26 mouse cellular contexts compared by ENCODE assay signal in the genomic region with DNA sequence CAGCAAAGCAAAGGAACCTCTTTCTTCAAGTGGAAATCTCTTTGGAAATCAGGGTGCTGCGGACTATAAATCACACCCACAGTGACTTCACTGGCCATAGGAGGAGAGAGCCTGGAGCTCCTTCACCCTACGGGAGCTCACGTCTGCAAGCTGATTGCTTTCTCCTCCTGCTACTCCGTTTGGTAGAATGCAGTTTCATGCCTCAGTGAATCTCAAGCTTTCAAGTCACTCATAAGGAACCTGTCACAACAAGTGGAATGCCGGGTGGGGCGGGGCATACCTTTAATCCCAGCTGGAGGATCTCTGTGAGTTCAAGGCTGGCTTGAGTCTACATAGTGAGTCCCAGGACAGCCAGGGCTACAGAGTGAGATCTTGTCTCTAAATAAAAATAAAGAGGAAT. TPM values are rescaled to one million over a fixed set of nuclear protein-coding genes. Genes with fewer than 3 reads are reported as not detected.
DNase-seq lines count a peak whose midpoint lies in the region; ATAC-seq lines count a peak whose summit lies in the region.
"Had no signal": no experiment of that assay in that cellular context is flagged by ENCODE, and none has a peak within 500 bp of the region (broad histone marks: within the 10 kb centered on the region; RNA-seq: fewer than 3 reads in every experiment).

No protein-coding gene starts in this region.

- H3K4me2 ChIP-seq in embryonic facial prominence, embryonic 14.5 days (ENCODE audit: low read depth, low read length), result no peak overlapping the region
- H3K4me2 ChIP-seq in forebrain, embryonic 13.5 days, result no peak overlapping the region
- no peak overlapping the region for H3K4me2 ChIP-seq in liver, embryonic 11.5 days
- H3K4me2 ChIP-seq: embryonic facial prominence, embryonic 15.5 days; forebrain, embryonic 15.5 days; hindbrain, embryonic 13.5 days; midbrain, embryonic 15.5 days; neural tube, embryonic 13.5 days had no signal

- H3K4me1 ChIP-seq in embryonic facial prominence, embryonic 14.5 days (ENCODE audit: control insufficient read depth, insufficient read depth, low read length), result no peaks in the 10 kb centered on the region
- H3K4me1 ChIP-seq in embryonic facial prominence, embryonic 10.5 days, result peaks cover 19% of the 10 kb centered on the region
- H3K4me1 ChIP-seq in forebrain, embryonic 13.5 days, result 0 out of 2 replicates have a peak, but pooled peaks cover 6% of the 10 kb centered on the region
- H3K4me1 ChIP-seq in liver, embryonic 11.5 days (replicated peaks; ENCODE audit: control insufficient read depth, insufficient read depth, low read length), result peaks cover 6% of the 10 kb centered on the region
- H3K4me1 ChIP-seq: embryonic facial prominence, embryonic 15.5 days; forebrain, embryonic 15.5 days had no signal

- H3K9ac ChIP-seq in embryonic facial prominence, embryonic 14.5 days (ENCODE audit: low read depth, low read length), result no peak overlapping the region
- no peak overlapping the region for H3K9ac ChIP-seq in forebrain, embryonic 13.5 days
- H3K9ac ChIP-seq in liver, embryonic 11.5 days (ENCODE audit: low read depth, low read length), result no peak overlapping the region
- H3K9ac ChIP-seq: embryonic facial prominence, embryonic 15.5 days; forebrain, embryonic 15.5 days; hindbrain, embryonic 13.5 days; midbrain, embryonic 15.5 days; neural tube, embryonic 13.5 days had no signal

- peak; percentile 26 for DNase-seq in embryonic facial prominence, embryonic 14.5 days (ENCODE audit: low spot score)
- DNase-seq in embryonic facial prominence, embryonic 10.5 days (ENCODE audit: low spot score), result no peak
- peak; percentile 55 to 66 for DNase-seq in kidney, adult 8-10 months
- DNase-seq in kidney, postnatal 10 days, result peak; percentile 49
- DNase-seq in retina, embryonic 14.5 days (ENCODE audit: low spot score), result peak; percentile 18
- DNase-seq in liver, embryonic 11.5 days (ENCODE audit: low spot score), result no peak
- DNase-seq in heart, adult 8-10 months (ENCODE audit: low spot score), result no peak
- DNase-seq: adrenal gland, adult 2 months; cerebellum, adult 18-20 months; cerebellum, postnatal 36 days; gastrocnemius, postnatal 14 days; heart, adult 18-20 months; heart, postnatal 36 days; lung, adult 2 months; lung, postnatal 14 days; right cerebral cortex, adult 18-20 months; right cerebral cortex, postnatal 4 days; thymus, postnatal 25 days had no signal

- no peak for ATAC-seq in embryonic facial prominence, embryonic 14.5 days (ENCODE audit: low read depth)
- no peak for ATAC-seq in forebrain, embryonic 13.5 days
- ATAC-seq in liver, embryonic 11.5 days (replicated peaks; ENCODE audit: low FRiP score), result no peak
- ATAC-seq: forebrain, embryonic 15.5 days; inflammation-experienced regulatory T-cells, adult 6 months; midbrain, embryonic 15.5 days had no signal

- no peaks in the 10 kb centered on the region for H3K27me3 ChIP-seq in embryonic facial prominence, embryonic 14.5 days (replicated peaks; ENCODE audit: control insufficient read depth, insufficient read depth, low read length)
- H3K27me3 ChIP-seq in embryonic facial prominence, embryonic 10.5 days (replicated peaks; ENCODE audit: low read depth, poor library complexity, severe bottlenecking), result no peaks in the 10 kb centered on the region
- no peaks in the 10 kb centered on the region for H3K27me3 ChIP-seq in forebrain, embryonic 13.5 days
- H3K27me3 ChIP-seq in liver, embryonic 11.5 days (replicated peaks; ENCODE audit: control insufficient read depth, insufficient read depth, low read length), result peaks cover 3% of the 10 kb centered on the region; the same call in 1 of the 2 replicates
- H3K27me3 ChIP-seq: embryonic facial prominence, embryonic 15.5 days; forebrain, embryonic 15.5 days; hindbrain, embryonic 13.5 days; midbrain, embryonic 15.5 days; neural tube, embryonic 13.5 days had no signal

- no peak overlapping the region for H3K4me3 ChIP-seq in embryonic facial prominence, embryonic 14.5 days (ENCODE audit: low read depth, low read length)
- no peak overlapping the region for H3K4me3 ChIP-seq in embryonic facial prominence, embryonic 10.5 days
- H3K4me3 ChIP-seq in forebrain, embryonic 13.5 days, result no peak overlapping the region
- H3K4me3 ChIP-seq in liver, embryonic 11.5 days (ENCODE audit: low read depth, low read length), result no peak overlapping the region
- H3K4me3 ChIP-seq: embryonic facial prominence, embryonic 15.5 days; forebrain, embryonic 15.5 days; hindbrain, embryonic 13.5 days; midbrain, embryonic 15.5 days; myocyte; neural tube, embryonic 13.5 days had no signal

- WGBS in embryonic facial prominence, embryonic 14.5 days, result 64% methylated on average over 6 of the region's 6 CpGs
- 67% methylated on average over 6 of the region's 6 CpGs for WGBS in embryonic facial prominence, embryonic 10.5 days
- 34% methylated on average over 6 of the region's 6 CpGs for WGBS in forebrain, embryonic 13.5 days
- 78% methylated on average over 6 of the region's 6 CpGs for WGBS in liver, embryonic 11.5 days

- H3K36me3 ChIP-seq in embryonic facial prominence, embryonic 14.5 days (ENCODE audit: control insufficient read depth, insufficient read depth, low read length), result peaks cover 44% of the 10 kb centered on the region
- peaks cover 95% of the 10 kb centered on the region for H3K36me3 ChIP-seq in embryonic facial prominence, embryonic 10.5 days (replicated peaks)
- peaks cover 80% of the 10 kb centered on the region for H3K36me3 ChIP-seq in forebrain, embryonic 13.5 days (ENCODE audit: poor library complexity, severe bottlenecking)
- H3K36me3 ChIP-seq in liver, embryonic 11.5 days (ENCODE audit: control insufficient read depth, insufficient read depth, low read length), result 0 out of 2 replicates have a peak, but pooled peaks cover 3% of the 10 kb centered on the region

- H3K27ac ChIP-seq in embryonic facial prominence, embryonic 14.5 days (replicated peaks; ENCODE audit: low read depth, low read length), result no peak overlapping the region
- no peak overlapping the region for H3K27ac ChIP-seq in embryonic facial prominence, embryonic 10.5 days (replicated peaks)
- no peak overlapping the region for H3K27ac ChIP-seq in forebrain, embryonic 13.5 days
- no peak overlapping the region for H3K27ac ChIP-seq in liver, embryonic 11.5 days (ENCODE audit: low read depth, low read length)
- H3K27ac ChIP-seq: embryonic facial prominence, embryonic 15.5 days; forebrain, embryonic 15.5 days; hindbrain, embryonic 13.5 days; midbrain, embryonic 15.5 days; neural tube, embryonic 13.5 days had no signal

- no peaks in the 10 kb centered on the region for H3K9me3 ChIP-seq in embryonic facial prominence, embryonic 14.5 days (ENCODE audit: control insufficient read depth, low read length)
- H3K9me3 ChIP-seq in embryonic facial prominence, embryonic 10.5 days, result no peaks in the 10 kb centered on the region
- no peaks in the 10 kb centered on the region for H3K9me3 ChIP-seq in forebrain, embryonic 13.5 days (replicated peaks)
- H3K9me3 ChIP-seq in liver, embryonic 11.5 days (ENCODE audit: control insufficient read depth, low read length), result no peaks in the 10 kb centered on the region
- H3K9me3 ChIP-seq: embryonic facial prominence, embryonic 15.5 days; forebrain, embryonic 15.5 days; hindbrain, embryonic 13.5 days; midbrain, embryonic 15.5 days; neural tube, embryonic 13.5 days had no signal

RNA-seq across cellular contexts. Expression of a gene that starts 14.2 kb away (rescaled TPM):
- polyA plus RNA-seq in embryonic facial prominence, embryonic 14.5 days (2014; fragmentation: Nextera tagmentation; extraction: Ambion mirVana), result 15.8 and 17.7 TPM in 2 replicates
- polyA plus RNA-seq in embryonic facial prominence, embryonic 10.5 days (2016; fragmentation: Nextera tagmentation; extraction: Ambion mirVana), result 24.5 and 25.3 TPM in 2 replicates
- 22.7 and 24.4 TPM in 2 replicates for polyA plus RNA-seq in forebrain, embryonic 13.5 days (2015; fragmentation: Nextera tagmentation; extraction: Ambion mirVana)
- polyA plus RNA-seq in liver, embryonic 11.5 days (2014; fragmentation: Nextera tagmentation; extraction: Ambion mirVana), result 7.0 and 7.6 TPM in 2 replicates
- total RNA-seq in heart, adult 8-10 months (2022), result 10 to 100 TPM; 30.0 to 33.6 (median 32.2) TPM

RNA-seq across cellular contexts. Expression of a gene that starts 35.0 kb away (rescaled TPM):
- 15.7 and 18.5 TPM in 2 replicates for polyA plus RNA-seq in embryonic facial prominence, embryonic 14.5 days (2014; fragmentation: Nextera tagmentation; extraction: Ambion mirVana)
- polyA plus RNA-seq in embryonic facial prominence, embryonic 10.5 days (2016; fragmentation: Nextera tagmentation; extraction: Ambion mirVana), result 29.1 and 30.1 TPM in 2 replicates
- polyA plus RNA-seq in forebrain, embryonic 13.5 days (2015; fragmentation: Nextera tagmentation; extraction: Ambion mirVana), result 25.8 and 25.9 TPM in 2 replicates
- 18.2 and 20.1 TPM in 2 replicates for polyA plus RNA-seq in liver, embryonic 11.5 days (2014; fragmentation: Nextera tagmentation; extraction: Ambion mirVana)
- total RNA-seq in heart, adult 8-10 months (2022), result 10 to 100 TPM; 10.2 to 11.2 (median 11.0) TPM

RNA-seq across cellular contexts. Expression of a gene that starts 40.2 kb away (rescaled TPM):
- polyA plus RNA-seq in embryonic facial prominence, embryonic 14.5 days (2014; fragmentation: Nextera tagmentation; extraction: Ambion mirVana), result 77.2 and 92.4 TPM in 2 replicates
- polyA plus RNA-seq in embryonic facial prominence, embryonic 10.5 days (2016; fragmentation: Nextera tagmentation; extraction: Ambion mirVana), result 145 and 159 TPM in 2 replicates
- polyA plus RNA-seq in forebrain, embryonic 13.5 days (2015; fragmentation: Nextera tagmentation; extraction: Ambion mirVana), result 53.0 and 55.8 TPM in 2 replicates
- 111 and 120 TPM in 2 replicates for polyA plus RNA-seq in liver, embryonic 11.5 days (2014; fragmentation: Nextera tagmentation; extraction: Ambion mirVana)
- total RNA-seq in heart, adult 8-10 months (2022), result 1 to 10 TPM; 5.0 to 7.6 (median 5.9) TPM

RNA-seq across cellular contexts. Expression of a gene that starts 57.9 kb away (rescaled TPM):
- 2.1 and 3.0 TPM in 2 replicates for polyA plus RNA-seq in embryonic facial prominence, embryonic 14.5 days (2014; fragmentation: Nextera tagmentation; extraction: Ambion mirVana)
- polyA plus RNA-seq in embryonic facial prominence, embryonic 10.5 days (2016; fragmentation: Nextera tagmentation; extraction: Ambion mirVana), result 1.2 TPM in 2 replicates
- polyA plus RNA-seq in forebrain, embryonic 13.5 days (2015; fragmentation: Nextera tagmentation; extraction: Ambion mirVana), result 1.5 and 1.9 TPM in 2 replicates
- polyA plus RNA-seq in liver, embryonic 11.5 days (2014; fragmentation: Nextera tagmentation; extraction: Ambion mirVana), result 1.6 and 2.1 TPM in 2 replicates
- 1 to 10 TPM; 6.0 to 7.0 (median 6.2) TPM for total RNA-seq in heart, adult 8-10 months (2022)

Comparison
In these comparisons a context has a peak if more than half of its experiments do, and no peak if none do; other contexts are left out.
1. DNase-seq: peak in embryonic facial prominence, embryonic 14.5 days (single experiment), kidney, adult 8-10 months (2 of 2), kidney, postnatal 10 days (single experiment) and retina, embryonic 14.5 days (single experiment); none in embryonic facial prominence, embryonic 10.5 days (single experiment), liver, embryonic 11.5 days (single experiment) and heart, adult 8-10 months (single experiment).